Mouse (Mus musculus) thymus, adult 2 months (tissue): ENCODE results near the gene Hydin.

Source experiments
- CTCF ChIP-seq: fragments of 200-500 bp; IDR thresholded peaks from 2 replicates; pipeline ENCODE4 v1.5.1; 2012; ENCODE audit warnings: mild to moderate bottlenecking, control low read depth, low read length, moderate library complexity, borderline replicate concordance; ENCODE audit not compliant: control insufficient read depth, poor library complexity, insufficient read depth; ENCODE audit errors: extremely low read depth
- POLR2A ChIP-seq: fragments of 200-500 bp; IDR thresholded peaks from 2 replicates; pipeline ENCODE4 v1.6.1; 2012; ENCODE audit warnings: mild to moderate bottlenecking, low read length, control low read depth, moderate library complexity; ENCODE audit not compliant: control insufficient read depth, poor library complexity, insufficient read depth; ENCODE audit errors: extremely low read depth

- TF ChIP-seq CTCF = no peak
- no peak for TF ChIP-seq POLR2A
Measured at GRCm38 (mm10) chr8:110482275-110482674, 215.5 kb downstream of the Hydin start.
